Mouse (Mus musculus) heart, adult 11 months (tissue): ENCODE data around the gene Haus3.

Experiments
- DNase-seq: peaks from one replicate; pipeline ENCODE4 v3.0.0; 2022

The Haus3 gene

GRCm38 (mm10) chr5:34186391-34186790 is 17.1 kb upstream of the Haus3 start:
- peak; percentile 94 for DNase-seq

GRCm38 (mm10) chr5:34185791-34186190 is 16.5 kb upstream of the Haus3 start:
- DNase-seq = peak; percentile 92

DNA sequence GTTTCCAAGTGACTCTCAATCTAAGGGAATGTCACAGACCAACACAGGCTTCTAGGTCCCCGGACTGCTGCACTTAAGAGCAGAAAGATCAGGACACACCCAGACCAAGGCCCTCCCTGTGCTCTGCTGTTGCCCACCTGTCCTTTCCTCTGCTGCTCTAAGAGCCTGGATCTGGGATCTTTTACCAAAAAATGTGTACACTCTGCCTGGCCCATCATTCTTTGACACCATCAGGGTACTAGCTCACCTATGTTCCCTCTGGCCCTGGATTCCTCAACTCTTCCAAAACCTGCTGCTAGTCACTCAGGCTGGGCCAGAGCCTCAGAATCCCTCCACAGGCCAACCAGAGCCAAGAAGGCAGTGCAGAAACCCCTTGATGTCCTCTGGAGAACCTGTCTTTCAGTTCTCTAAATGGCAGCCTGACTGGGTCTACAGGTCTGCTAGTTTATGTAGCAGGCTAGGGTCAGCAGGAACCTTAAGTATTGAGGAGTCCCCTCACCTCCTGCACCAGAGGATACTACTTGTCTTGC is 15.8 kb upstream of the Haus3 start:
- peak; percentile 90 for DNase-seq

DNA sequence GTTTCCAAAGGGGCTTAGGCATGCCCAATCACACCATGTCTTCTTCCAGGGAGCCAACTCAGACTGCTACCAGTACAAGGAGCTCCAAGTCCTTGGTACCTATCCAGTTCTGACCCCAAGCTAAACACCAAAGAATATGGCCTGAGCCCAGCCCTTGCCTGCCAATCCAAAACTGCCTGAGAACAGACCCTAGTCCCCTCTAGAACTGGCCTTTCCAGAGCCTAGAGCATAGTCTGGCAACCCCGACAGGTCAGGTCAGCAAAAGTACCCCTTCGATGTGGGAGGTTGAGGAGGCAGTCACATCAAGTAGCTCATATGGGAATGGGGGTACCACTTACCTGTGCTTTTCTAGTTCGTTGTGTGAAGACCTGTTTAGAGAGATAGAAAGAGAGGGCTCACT is 14.6 kb upstream of the Haus3 start:
- DNase-seq = peak; percentile 90

DNA sequence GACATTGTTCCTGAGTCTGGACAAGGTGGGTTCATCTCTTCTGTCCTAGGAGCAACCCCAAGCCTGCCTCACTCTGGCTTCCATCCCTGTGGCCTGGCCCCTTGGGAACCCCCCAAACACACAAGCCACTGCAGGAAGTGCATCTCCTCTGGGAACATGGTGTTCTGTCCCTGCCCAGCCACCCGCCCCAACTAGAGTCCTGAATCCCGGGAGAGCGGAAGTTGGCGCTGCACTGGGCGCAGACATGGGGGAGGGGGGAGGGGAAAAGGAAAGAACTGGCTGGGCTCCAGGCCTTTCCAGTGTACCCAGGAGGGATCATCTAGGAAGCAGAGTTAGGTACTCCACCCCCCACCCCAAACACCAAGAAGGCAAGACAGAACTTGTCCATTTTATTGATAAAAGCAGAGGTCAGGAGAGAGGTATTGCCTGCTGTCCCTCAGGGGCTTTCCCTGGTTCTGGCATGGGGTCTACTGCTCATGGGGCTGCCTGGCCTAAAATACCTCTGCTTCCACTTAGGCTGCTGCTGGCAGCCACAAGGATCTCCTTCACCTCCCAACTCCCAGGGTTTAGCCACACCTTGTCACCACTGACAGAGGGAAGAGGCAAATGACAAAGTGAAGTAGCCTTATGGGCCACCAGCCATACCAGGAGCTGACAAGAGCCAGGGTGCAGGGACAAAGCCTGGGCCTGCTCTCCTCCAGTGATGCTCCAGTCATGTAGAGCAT is 14.0 kb upstream of the Haus3 start:
- peak; percentile 99 for DNase-seq

DNA sequence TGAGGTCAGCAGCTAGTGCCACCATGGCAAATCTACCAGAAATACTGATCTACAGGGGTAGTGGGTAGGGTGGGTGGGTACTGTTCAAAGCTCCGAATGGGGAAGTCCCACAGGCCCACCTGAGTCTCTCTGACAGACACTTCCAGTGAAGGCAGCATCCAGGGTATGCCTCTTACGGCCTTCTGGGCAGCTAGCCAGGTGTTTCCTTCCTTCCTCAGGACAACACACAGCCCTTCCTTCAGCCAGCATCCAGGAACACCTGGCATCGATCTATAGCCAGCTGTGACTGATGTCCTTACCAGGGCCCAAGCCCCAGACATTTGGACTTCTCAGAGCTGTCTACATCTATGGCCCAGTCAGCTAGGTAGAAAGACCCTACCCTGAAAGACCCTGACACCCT is 13.2 kb upstream of the Haus3 start:
- DNase-seq = peak; percentile 98

DNA sequence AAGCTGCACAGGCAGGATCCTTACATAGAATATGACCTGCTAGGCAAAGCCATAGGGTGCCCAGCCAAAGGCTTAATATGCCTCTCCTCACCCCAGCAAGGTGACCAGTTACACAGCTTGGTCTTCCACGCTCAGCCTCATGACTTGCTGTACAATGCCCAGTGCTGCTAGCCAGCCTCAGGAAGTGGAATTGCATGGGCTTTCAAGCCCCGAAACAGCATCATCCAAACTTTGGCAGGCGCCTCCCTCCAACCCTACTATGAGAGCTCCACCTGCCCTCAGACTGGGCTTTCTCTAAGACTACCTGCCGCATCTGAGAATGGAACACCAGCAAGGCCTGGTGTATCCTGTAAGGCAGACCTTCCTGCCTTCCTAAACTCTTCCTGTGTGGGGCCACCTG is 8.5 kb upstream of the Haus3 start:
- DNase-seq = peak; percentile 84

GRCm38 (mm10) chr5:34177091-34177490 is 7.8 kb upstream of the Haus3 start:
- DNase-seq = peak; percentile 86

DNA sequence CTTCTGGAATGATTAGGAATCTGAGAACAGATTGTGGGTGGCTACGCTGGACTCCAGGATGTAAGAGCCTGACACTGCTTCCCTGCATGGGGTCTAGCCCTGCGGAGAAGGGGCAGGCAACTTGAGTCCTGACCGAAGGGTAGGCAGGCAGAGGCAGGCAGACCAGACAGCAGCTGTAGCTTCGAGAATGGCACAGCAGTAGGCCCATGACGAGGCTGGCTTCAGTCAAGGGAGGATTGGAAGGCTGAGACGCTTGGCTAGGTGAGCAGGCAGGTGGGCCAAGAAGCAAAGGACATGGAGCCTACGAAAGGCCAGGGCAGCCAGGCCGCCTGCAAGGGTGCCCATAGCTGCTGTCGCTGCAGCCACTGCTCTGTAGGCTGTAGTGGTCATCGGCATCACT is 7.4 kb upstream of the Haus3 start:
- peak; percentile 84 for DNase-seq

DNA sequence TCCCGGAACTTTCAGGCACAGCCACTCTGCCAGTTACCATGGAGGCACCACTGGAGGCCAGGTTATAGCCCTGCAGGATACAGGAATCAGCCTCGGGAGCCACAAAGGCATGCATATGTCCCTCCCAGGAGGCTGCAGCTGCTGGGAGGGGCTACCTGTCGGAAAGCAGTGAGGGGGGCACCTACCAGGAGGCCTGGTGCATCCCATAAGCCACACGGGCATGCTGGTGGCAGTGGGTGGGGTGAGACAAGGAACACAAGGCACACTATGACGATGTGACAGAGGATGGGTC is 6.0 kb upstream of the Haus3 start:
- peak; percentile 87 for DNase-seq

DNA sequence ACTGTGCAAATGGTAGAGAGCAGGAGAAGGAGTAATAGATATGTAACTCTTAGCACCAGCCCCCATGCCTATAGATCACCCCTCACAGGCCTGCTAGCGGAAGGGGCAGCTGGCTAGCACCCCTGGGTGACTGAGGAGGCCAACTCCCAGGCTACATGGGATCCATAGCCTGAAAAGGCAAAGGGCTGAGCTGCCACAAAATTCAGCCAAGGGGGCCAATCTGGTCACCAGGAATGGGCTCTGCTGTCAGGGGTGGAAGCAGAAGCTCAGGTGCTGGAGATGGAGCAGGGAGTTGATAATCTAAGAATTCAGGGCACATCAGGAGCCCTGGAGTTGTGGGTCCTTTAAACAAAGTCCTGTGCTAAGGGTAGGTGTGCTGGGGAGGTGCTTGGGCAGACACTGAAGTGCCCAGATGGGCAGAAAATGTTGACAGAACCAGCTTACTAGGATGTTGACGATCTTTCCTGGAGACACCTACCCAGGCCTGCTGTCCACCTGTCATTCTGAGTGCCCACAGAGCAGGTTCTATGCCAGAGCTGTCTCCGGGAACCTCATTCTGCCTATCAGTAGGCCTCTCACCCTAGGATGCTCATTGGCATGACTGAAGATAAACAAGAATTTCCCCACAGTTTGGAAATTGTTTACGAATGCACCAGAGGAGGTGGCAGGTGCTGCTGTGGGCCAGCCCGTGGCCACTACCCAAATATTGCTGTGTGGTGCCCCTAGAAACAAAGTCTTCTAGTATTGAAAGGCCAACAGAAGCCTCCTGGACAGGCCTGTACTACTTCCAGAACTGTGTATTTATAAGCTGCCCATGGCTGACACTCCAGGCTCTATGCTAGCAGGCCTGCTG is 5.4 kb upstream of the Haus3 start:
- peak; percentile 87 for DNase-seq

GRCm38 (mm10) chr5:34174021-34174420 is 4.7 kb upstream of the Haus3 start:
- DNase-seq = peak; percentile 90

GRCm38 (mm10) chr5:34170726-34171125 is 1.4 kb upstream of the Haus3 start:
- peak; percentile 97 for DNase-seq

DNA sequence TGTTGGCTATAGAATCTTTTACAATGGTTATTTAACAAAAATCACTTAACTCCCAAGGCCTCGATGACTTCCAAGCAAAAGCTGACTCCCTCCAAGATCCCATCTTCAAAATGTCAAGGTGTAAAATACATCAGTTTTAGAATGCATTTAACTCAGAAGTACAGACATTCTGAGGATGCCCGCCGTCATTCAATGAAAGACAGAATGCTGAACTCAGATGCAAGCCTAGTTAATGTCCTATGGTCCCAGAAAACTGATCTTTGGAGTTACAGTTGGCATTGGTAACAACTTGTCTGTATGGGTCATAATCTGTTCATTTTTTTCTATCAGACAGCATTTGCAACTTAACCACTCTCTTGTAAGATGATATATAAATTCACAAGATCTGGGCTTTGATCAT is 627 bp upstream of the Haus3 start:
- no peak for DNase-seq

DNA sequence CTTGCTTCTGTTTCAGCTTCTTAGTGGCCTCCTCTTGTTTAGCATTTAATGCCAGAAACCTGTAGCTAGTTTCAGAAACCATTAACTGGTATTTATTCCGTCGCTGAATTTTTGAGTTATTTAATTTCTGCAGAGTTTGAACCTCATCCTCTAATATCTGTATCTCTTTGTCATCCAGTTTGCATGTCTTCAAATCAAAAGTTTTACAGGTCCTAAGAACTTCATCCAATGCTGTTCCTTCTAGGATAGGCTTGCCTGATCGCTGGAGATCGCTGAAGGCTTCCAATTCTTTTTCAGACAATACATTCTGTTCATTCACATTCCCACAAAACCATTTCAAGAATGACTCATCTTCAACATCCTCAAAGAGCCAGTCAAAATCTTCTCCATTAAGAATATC is 1.5 kb downstream of the Haus3 start:
- DNase-seq = no peak

GRCm38 (mm10) chr5:34165793-34166192 is 3.5 kb downstream of the Haus3 start:
- peak; percentile 68 for DNase-seq

GRCm38 (mm10) chr5:34148476-34148875 is 20.9 kb downstream of the Haus3 start:
- DNase-seq = no peak

DNA sequence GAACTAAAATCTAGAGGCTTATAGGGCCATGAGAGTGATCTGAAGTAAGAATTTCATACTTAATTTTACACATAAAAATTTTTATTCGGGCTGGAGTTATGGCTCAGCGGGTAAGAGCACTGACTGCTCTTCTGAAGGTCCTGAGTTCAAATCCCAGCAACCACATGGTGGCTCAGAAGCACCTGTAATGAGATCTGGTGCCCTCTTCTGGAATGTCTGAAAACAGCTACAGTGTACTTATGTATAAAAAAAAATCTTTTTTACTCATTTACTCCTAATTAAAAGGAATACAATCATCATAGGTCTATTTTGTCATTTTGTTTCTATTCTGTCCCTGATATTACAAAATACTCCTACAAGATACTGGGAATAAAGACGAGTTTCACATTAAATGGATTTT is 21.8 kb downstream of the Haus3 start:
- DNase-seq = no peak

DNA sequence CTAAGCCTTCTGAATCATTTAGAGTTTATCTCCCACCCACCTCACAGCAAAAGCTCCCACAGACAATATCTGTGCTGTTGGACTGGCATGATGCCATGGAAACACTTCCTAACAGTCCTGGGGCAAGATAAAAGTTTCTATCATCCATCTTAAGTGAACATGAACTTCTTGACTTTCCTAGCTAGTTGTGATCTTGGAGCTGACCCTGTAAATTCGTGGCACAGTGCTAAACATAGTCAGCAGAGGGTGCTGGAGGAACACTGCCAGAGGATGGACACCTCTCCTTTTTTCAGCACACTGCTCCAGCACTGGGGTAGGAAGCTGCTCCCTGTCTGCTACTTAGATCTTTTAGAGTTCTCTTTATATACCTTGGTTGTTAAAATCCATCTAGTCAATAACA is 29.6 kb downstream of the Haus3 start:
- DNase-seq = peak; percentile 83

- no peak for DNase-seq
Observed at GRCm38 (mm10) chr5:34132731-34133130, 36.6 kb downstream of the Haus3 start.

GRCm38 (mm10) chr5:34124131-34124530 is 45.2 kb downstream of the Haus3 start:
- peak; percentile 79 for DNase-seq

DNA sequence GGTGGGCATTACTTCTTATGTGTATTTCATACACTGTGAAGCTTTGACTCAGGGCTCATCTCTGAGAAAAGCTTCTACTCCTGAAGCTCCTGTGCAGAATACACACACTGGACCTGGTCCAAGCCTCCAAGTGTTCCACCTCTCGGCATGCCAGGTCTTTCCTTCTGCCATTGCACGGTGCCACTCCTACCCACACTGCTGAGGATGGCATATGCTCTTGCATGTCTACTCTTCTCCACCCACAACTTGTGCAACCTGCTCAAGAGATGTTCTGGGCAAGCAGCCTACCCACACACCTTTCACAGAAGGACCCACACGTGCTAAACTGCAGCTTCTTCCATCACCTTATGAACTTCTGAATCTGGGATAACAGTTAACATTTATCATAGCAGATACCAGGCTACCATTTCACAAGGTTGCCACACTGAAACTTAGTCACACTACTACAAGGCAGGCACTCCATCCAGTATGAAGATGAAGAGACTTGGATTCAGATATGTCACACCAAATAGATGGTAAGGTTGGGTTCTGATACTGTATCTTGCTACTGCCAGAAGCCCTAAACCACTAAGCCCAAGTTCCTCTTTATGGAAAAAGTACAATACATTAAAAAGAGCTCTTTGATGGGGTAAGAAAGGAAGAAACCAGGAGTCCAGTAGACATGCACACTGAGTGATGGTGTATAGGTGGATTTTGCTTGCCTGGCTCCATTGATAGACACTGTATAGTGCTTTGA is 50.0 kb downstream of the Haus3 start:
- DNase-seq = peak; percentile 74

DNA sequence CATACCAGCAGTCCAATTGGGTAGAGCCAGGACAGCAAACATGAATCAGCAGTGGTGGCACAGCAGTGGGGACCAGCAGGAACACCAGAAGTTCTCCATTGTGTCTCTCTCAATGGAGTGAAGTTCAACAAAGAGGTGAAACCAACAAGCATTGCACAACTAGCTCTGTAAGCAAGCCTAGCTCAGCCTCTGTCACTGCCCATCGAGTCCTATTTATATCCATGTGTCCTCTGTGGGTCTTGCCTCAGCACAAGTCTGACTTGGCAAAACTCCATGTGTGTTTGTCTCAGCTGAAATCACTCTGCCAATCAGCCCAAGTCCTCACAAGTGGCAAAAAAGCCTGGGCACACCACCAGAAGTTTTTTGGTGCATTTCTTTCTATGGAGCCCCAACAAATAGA is 63.6 kb downstream of the Haus3 start:
- DNase-seq = peak; percentile 91
